Mouse (Mus musculus): ENCODE measurements around the gene Artn.

- TF ChIP-seq CTCF (IDR thresholded peaks at IDR 0.05; ENCODE audit: low read depth) (no peak), EP300 (IDR thresholded peaks at IDR 0.05; ENCODE audit: low read depth) (no peak)
Measured at GRCm38 (mm10) chr4:117972999-117973398, 43.4 kb upstream of the Artn start.

All from heart, postnatal 0 days (tissue).